Mouse (Mus musculus): ENCODE measurements around the gene Parp3. TPM values are rescaled to one million over a fixed set of nuclear protein-coding genes. Genes with fewer than 3 reads are reported as not detected.

The Parp3 gene
- polyA plus RNA-seq, 1 experiment from 2014 or later = 0.41 TPM

DNA sequence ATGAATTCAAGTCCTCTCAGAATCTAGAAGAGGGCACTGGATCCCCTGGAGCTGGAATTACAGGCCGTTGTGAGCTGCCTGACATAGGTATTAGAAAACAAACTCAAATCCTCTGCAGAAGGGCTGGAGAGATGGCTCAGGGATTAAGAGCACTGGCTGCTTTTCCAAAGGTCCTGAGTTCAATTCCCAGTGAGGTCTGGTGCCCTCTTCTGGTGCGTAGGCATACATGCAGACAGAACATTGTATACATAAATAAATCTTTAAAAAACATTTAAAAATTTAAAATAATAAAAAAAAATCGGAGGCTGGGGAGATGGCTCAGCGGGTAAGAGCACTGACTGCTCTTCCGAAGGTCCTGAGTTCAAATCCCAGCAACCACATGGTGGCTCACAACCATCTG, 34.1 kb downstream of the Parp3 start:
- Histone ChIP-seq H3K36me3 (no peaks in the 10 kb centered on the region), H3K9ac (replicated peaks) (no peak overlapping the region), H3K9me3 (no peaks in the 10 kb centered on the region), H3K27me3 (no peaks in the 10 kb centered on the region), H3K4me2 (replicated peaks) (no peak overlapping the region), H3K27ac (replicated peaks) (no peak overlapping the region), H3K4me1 (peaks cover 27% of the 10 kb centered on the region), H3K4me3 (no peak overlapping the region)
- no peak for ATAC-seq (replicated peaks)
- WGBS = 79% methylated on average over 5 of the region's 5 CpGs

DNA sequence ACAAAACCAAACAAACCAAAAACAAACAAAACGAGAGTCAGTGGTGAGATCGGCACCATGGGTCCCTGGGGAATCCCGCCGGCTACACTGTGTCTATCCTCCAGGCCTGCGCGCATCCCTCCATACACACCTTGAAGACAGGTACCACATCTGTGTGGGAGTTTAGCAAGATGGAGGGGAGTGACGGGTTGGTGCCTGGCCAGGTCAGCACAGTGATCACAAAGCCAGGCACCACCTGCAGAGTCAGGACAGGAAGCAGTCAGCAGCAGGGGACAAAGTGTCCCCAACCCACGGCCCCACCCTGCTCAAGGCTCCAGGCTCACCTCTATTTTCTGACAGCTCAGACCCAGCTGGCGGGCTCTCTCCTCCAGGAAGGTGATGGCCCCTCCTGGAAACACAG, 40.2 kb downstream of the Parp3 start:
- no peak overlapping the region for H3K9ac ChIP-seq (replicated peaks)
- no peaks in the 10 kb centered on the region for H3K27me3 ChIP-seq
- 85% methylated on average over 9 of the region's 9 CpGs for WGBS
- peaks cover 22% of the 10 kb centered on the region for H3K36me3 ChIP-seq
- no peak overlapping the region for H3K27ac ChIP-seq (replicated peaks)
- H3K4me1 ChIP-seq = peaks cover 20% of the 10 kb centered on the region
- no peak overlapping the region for H3K4me2 ChIP-seq (replicated peaks)
- no peak overlapping the region for H3K4me3 ChIP-seq
- H3K9me3 ChIP-seq = no peaks in the 10 kb centered on the region
- ATAC-seq (replicated peaks) = no peak

DNA sequence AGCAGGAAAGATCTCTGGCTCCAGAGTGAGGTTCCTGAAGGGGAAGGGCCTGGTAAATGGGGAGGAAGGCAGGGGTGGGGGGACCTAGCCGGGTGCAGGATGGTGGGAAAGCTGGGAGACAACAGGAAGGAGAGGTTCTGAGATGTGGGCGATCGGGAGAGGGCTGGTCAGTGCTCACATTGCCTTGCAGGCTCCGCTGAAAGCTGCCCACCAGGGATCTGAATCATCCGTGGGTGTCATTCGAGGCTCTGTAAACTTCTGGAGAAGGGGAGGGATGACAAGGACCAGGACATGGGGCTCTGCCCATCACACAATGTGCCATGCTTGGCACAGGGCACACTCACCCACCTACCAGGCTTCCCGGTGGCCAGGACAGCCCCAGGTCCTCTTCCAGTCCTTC, 43.4 kb downstream of the Parp3 start:
- Histone ChIP-seq H3K4me1 (peaks cover 27% of the 10 kb centered on the region), H3K27ac (replicated peaks) (no peak overlapping the region), H3K36me3 (peaks cover 27% of the 10 kb centered on the region), H3K27me3 (no peaks in the 10 kb centered on the region), H3K9me3 (no peaks in the 10 kb centered on the region), H3K4me3 (no peak overlapping the region), H3K4me2 (replicated peaks) (no peak overlapping the region), H3K9ac (replicated peaks) (no peak overlapping the region)
- no peak for ATAC-seq (replicated peaks)
- 74% methylated on average over 7 of the region's 7 CpGs for WGBS

- peak overlapping the region; percentile 97 for H3K27ac ChIP-seq (replicated peaks)
- H3K4me3 ChIP-seq = peak overlapping the region; percentile 79
- peaks cover 17% of the 10 kb centered on the region for H3K4me1 ChIP-seq
- ATAC-seq (replicated peaks) = no peak
- no peaks in the 10 kb centered on the region for H3K27me3 ChIP-seq
- peak overlapping the region; percentile 63 for H3K4me2 ChIP-seq (replicated peaks)
- 2% methylated on average over 4 of the region's 4 CpGs for WGBS
- H3K9me3 ChIP-seq = no peaks in the 10 kb centered on the region
- peaks cover 27% of the 10 kb centered on the region for H3K36me3 ChIP-seq
- peak overlapping the region; percentile 84 for H3K9ac ChIP-seq (replicated peaks)
Measured at GRCm38 (mm10) chr9:106430015-106430264, 46.8 kb downstream of the Parp3 start.

- H3K27ac ChIP-seq (replicated peaks) = peak within 1 kb of the TSS; percentile 97
- under 1% methylated on average over 55 of the region's 55 CpGs for WGBS
- H3K27me3 ChIP-seq = no peaks in the 10 kb centered on the region
- peaks cover 17% of the 10 kb centered on the region for H3K4me1 ChIP-seq
- peak; percentile 92 for ATAC-seq (replicated peaks)
- H3K4me2 ChIP-seq (replicated peaks) = peak within 1 kb of the TSS; percentile 63
- H3K9me3 ChIP-seq = no peaks in the 10 kb centered on the region
- H3K36me3 ChIP-seq = peaks cover 27% of the 10 kb centered on the region
- peak within 1 kb of the TSS; percentile 79 for H3K4me3 ChIP-seq
- H3K9ac ChIP-seq (replicated peaks) = peak within 1 kb of the TSS; percentile 84
Measured at GRCm38 (mm10) chr9:106429221-106430014, 47.3 kb downstream of the Parp3 start, which contains the start of gene Rpl29. TSS of gene Rpl29 (plus strand) at chr9:106429454.

DNA sequence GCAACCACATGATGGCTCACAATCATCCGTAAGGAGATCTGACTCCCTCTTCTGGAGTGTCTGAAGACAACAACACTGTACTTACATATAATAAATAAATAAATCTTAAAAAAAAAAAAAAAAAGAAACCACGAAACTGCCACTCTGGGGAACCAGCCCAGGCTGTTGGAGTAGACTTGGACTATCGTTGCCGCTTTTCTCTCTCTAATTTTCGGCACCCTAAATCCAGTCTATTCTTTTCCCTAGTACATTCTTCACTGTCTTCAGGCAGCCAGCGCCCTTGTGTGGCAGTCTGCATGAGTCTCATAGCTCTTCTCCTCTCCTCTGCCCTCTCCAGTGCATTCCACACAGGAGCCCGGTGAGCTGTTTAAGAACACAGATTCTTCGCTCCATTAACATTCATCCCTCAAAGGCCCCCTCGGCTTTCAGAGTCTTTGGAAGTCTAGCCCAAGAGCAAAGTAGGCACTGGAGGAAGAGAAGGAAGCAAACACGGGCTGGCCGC, 48.0 kb downstream of the Parp3 start:
- Histone ChIP-seq H3K36me3 (peaks cover 27% of the 10 kb centered on the region), H3K27ac (replicated peaks) (peak overlapping the region; percentile 97), H3K4me2 (replicated peaks) (peak overlapping the region; percentile 63), H3K9ac (replicated peaks) (peak overlapping the region; percentile 67), H3K9me3 (no peaks in the 10 kb centered on the region), H3K4me1 (peaks cover 17% of the 10 kb centered on the region), H3K4me3 (peak overlapping the region; percentile 79), H3K27me3 (no peaks in the 10 kb centered on the region)
- WGBS = 13% methylated on average over 11 of the region's 11 CpGs
- ATAC-seq (replicated peaks) = peak; percentile 68

- Histone ChIP-seq H3K36me3 (no peaks in the 10 kb centered on the region), H3K9me3 (no peaks in the 10 kb centered on the region), H3K4me2 (replicated peaks) (peak overlapping the region; percentile 19), H3K4me1 (peaks cover 39% of the 10 kb centered on the region), H3K27me3 (no peaks in the 10 kb centered on the region), H3K27ac (replicated peaks) (no peak overlapping the region), H3K4me3 (no peak overlapping the region), H3K9ac (replicated peaks) (no peak overlapping the region)
- WGBS = 0% methylated on average over 3 of the region's 3 CpGs
- peak; percentile 79 for ATAC-seq (replicated peaks)
Measured at GRCm38 (mm10) chr9:106421865-106422160, 54.9 kb downstream of the Parp3 start.

- H3K36me3 ChIP-seq = no peaks in the 10 kb centered on the region
- peak; percentile 31; the same call in 1 of the 2 replicates for ATAC-seq (replicated peaks)
- peak overlapping the region; percentile 19 for H3K4me2 ChIP-seq (replicated peaks)
- no peak overlapping the region for H3K27ac ChIP-seq (replicated peaks)
- H3K9ac ChIP-seq (replicated peaks) = no peak overlapping the region
- H3K27me3 ChIP-seq = no peaks in the 10 kb centered on the region
- peaks cover 39% of the 10 kb centered on the region for H3K4me1 ChIP-seq
- no peaks in the 10 kb centered on the region for H3K9me3 ChIP-seq
- H3K4me3 ChIP-seq = no peak overlapping the region
- 8% methylated on average over 17 of the region's 18 CpGs for WGBS
Measured at GRCm38 (mm10) chr9:106421033-106421864, 55.5 kb downstream of the Parp3 start.

- Histone ChIP-seq H3K36me3 (no peaks in the 10 kb centered on the region), H3K4me1 (peaks cover 39% of the 10 kb centered on the region), H3K27me3 (no peaks in the 10 kb centered on the region), H3K27ac (replicated peaks) (0 out of 2 replicates have a peak overlapping the region, but pooled peaks have one; percentile 15), H3K4me2 (replicated peaks) (no peak overlapping the region), H3K9me3 (no peaks in the 10 kb centered on the region), H3K4me3 (no peak overlapping the region), H3K9ac (replicated peaks) (no peak overlapping the region)
- ATAC-seq (replicated peaks) = no peak
- WGBS = 0% methylated on average over 2 of the region's 2 CpGs
Measured at GRCm38 (mm10) chr9:106420608-106421007, 56.1 kb downstream of the Parp3 start.

Other genes starting within 250 kb of the Parp3 start
- 93.6 and 101 TPM in 2 replicates for gene Alas1, start 228.3 kb downstream of the Parp3 start, polyA plus RNA-seq (2015; fragmentation: Nextera tagmentation; extraction: Ambion mirVana)
- 13.1 and 13.4 TPM in 2 replicates for gene Poc1a, start 195.9 kb downstream of the Parp3 start, polyA plus RNA-seq (2015; fragmentation: Nextera tagmentation; extraction: Ambion mirVana)
- 9.2 and 10.4 TPM in 2 replicates for gene Dusp7, start 108.3 kb downstream of the Parp3 start, polyA plus RNA-seq (2015; fragmentation: Nextera tagmentation; extraction: Ambion mirVana)
- gene Rpl29, start 47.5 kb downstream of the Parp3 start, polyA plus RNA-seq (2015; fragmentation: Nextera tagmentation; extraction: Ambion mirVana) = 615 and 643 TPM in 2 replicates
- gene Acy1, start 38.6 kb downstream of the Parp3 start, polyA plus RNA-seq (2015; fragmentation: Nextera tagmentation; extraction: Ambion mirVana) = 33.1 and 36.4 TPM in 2 replicates
- gene Abhd14b, start 29.5 kb downstream of the Parp3 start, polyA plus RNA-seq (2015; fragmentation: Nextera tagmentation; extraction: Ambion mirVana) = 5.6 and 6.9 TPM in 2 replicates
- 64.8 and 68.5 TPM in 2 replicates for gene Abhd14a, start 29.3 kb downstream of the Parp3 start, polyA plus RNA-seq (2015; fragmentation: Nextera tagmentation; extraction: Ambion mirVana)
- 251 and 266 TPM in 2 replicates for gene Pcbp4, start 23.7 kb downstream of the Parp3 start, polyA plus RNA-seq (2015; fragmentation: Nextera tagmentation; extraction: Ambion mirVana)
- gene Gpr62, start 11.0 kb downstream of the Parp3 start, polyA plus RNA-seq (2015; fragmentation: Nextera tagmentation; extraction: Ambion mirVana) = 0.64 and 0.75 TPM in 2 replicates
- 57.9 and 60.9 TPM in 2 replicates for gene Rrp9, start 986 bp downstream of the Parp3 start, polyA plus RNA-seq (2015; fragmentation: Nextera tagmentation; extraction: Ambion mirVana)
- not detected in 2 replicates for gene Iqcf1, start 23.0 kb upstream of the Parp3 start, polyA plus RNA-seq (2015; fragmentation: Nextera tagmentation; extraction: Ambion mirVana)
- not detected in 2 replicates for gene Iqcf5, start 37.6 kb upstream of the Parp3 start, polyA plus RNA-seq (2015; fragmentation: Nextera tagmentation; extraction: Ambion mirVana)
- gene Iqcf3, start 84.7 kb upstream of the Parp3 start, polyA plus RNA-seq (2015; fragmentation: Nextera tagmentation; extraction: Ambion mirVana) = not detected in 2 replicates
- not detected in 2 replicates for gene Iqcf4, start 94.0 kb upstream of the Parp3 start, polyA plus RNA-seq (2015; fragmentation: Nextera tagmentation; extraction: Ambion mirVana)
- gene Iqcf6, start 149.6 kb upstream of the Parp3 start, polyA plus RNA-seq (2015; fragmentation: Nextera tagmentation; extraction: Ambion mirVana) = not detected in 2 replicates
- gene Grm2, start 179.1 kb upstream of the Parp3 start, polyA plus RNA-seq (2015; fragmentation: Nextera tagmentation; extraction: Ambion mirVana) = 9.2 and 9.7 TPM in 2 replicates
- gene Tex264, start 209.0 kb upstream of the Parp3 start, polyA plus RNA-seq (2015; fragmentation: Nextera tagmentation; extraction: Ambion mirVana) = 49.0 and 49.3 TPM in 2 replicates